In the genomic region with DNA sequence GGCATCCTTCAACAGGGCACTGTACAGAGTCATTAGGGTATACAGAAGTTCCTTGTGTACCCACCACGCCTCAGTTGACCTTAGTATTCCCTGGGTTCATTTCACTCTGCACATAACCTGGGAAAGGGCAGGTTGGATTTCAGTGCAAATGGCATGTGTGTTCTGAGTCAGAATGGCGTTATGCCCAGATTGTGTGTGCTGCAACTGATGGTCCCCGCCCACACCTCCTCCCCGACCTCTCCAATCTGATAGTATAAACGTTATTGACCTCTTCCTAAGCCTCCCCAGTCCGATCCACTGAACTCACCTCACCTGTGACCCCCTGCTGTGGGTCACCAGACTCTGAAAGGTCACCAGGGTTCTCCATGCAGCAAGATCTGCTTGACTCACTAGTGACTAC, we compare ENCODE assay signal across 24 mouse cellular contexts. TPM values are rescaled to one million over a fixed set of nuclear protein-coding genes. Genes with fewer than 3 reads are reported as not detected.
A peak's percentile ranks its signal among the peaks of the same experiment; 100 is the strongest.
DNase-seq lines count a peak whose midpoint lies in the region; ATAC-seq and TF ChIP-seq lines count a peak whose summit lies in the region.
"Had no signal": no experiment of that assay in that cellular context is flagged by ENCODE, and none has a peak within 500 bp of the region (broad histone marks: within the 10 kb centered on the region; RNA-seq: fewer than 3 reads in every experiment).

No protein-coding gene starts in this region.

- H3K4me2 ChIP-seq in liver, postnatal 0 days (ENCODE audit: low read depth, low read length) = no peak overlapping the region
- H3K4me2 ChIP-seq in hindbrain, embryonic 16.5 days (ENCODE audit: low read length) = no peak overlapping the region
- H3K4me2 ChIP-seq: kidney, embryonic 15.5 days; lung, embryonic 15.5 days had no signal

- peak overlapping the region; percentile 48; the same call in 1 of the 2 replicates for H3K27ac ChIP-seq in layer of hippocampus, adult 2 months
- peak overlapping the region; percentile 89 for H3K27ac ChIP-seq in liver, postnatal 0 days (ENCODE audit: low read depth)
- no peak overlapping the region for H3K27ac ChIP-seq in hindbrain, embryonic 16.5 days (ENCODE audit: low read depth, low read length)
- H3K27ac ChIP-seq: heart, adult 2 months; hindbrain, embryonic 10.5 days; kidney, embryonic 15.5 days; limb, embryonic 10.5 days; lung, embryonic 15.5 days had no signal

- H3K4me3 ChIP-seq in layer of hippocampus, adult 2 months = no peak overlapping the region
- H3K4me3 ChIP-seq in liver, postnatal 0 days (ENCODE audit: low read depth, low read length) = no peak overlapping the region
- H3K4me3 ChIP-seq in hindbrain, embryonic 16.5 days (ENCODE audit: low read length) = no peak overlapping the region
- H3K4me3 ChIP-seq: erythroblast, embryonic 14.5 days; heart, adult 2 months; hindbrain, embryonic 10.5 days; kidney, embryonic 15.5 days; limb, embryonic 10.5 days; lung, embryonic 15.5 days had no signal

- 38% methylated on average over 6 of the region's 6 CpGs for WGBS in liver, postnatal 0 days (ENCODE audit: insufficient replicate concordance)
- WGBS in hindbrain, embryonic 16.5 days = 78% methylated on average over 6 of the region's 6 CpGs

- TF ChIP-seq EP300 in liver, postnatal 0 days (IDR thresholded peaks at IDR 0.05; ENCODE audit: low read depth) = peak; percentile 86

- no peaks in the 10 kb centered on the region for H3K27me3 ChIP-seq in liver, postnatal 0 days (ENCODE audit: insufficient read depth, low read length)
- H3K27me3 ChIP-seq in hindbrain, embryonic 16.5 days (replicated peaks; ENCODE audit: control insufficient read depth, insufficient read depth, low read length) = no peaks in the 10 kb centered on the region
- H3K27me3 ChIP-seq: kidney, embryonic 15.5 days; lung, embryonic 15.5 days had no signal

- H3K9me3 ChIP-seq in liver, postnatal 0 days (ENCODE audit: low read length) = no peaks in the 10 kb centered on the region
- no peaks in the 10 kb centered on the region for H3K9me3 ChIP-seq in hindbrain, embryonic 16.5 days (ENCODE audit: control insufficient read depth, low read length)
- H3K9me3 ChIP-seq: hindbrain, embryonic 10.5 days; kidney, embryonic 15.5 days; limb, embryonic 10.5 days; lung, embryonic 15.5 days had no signal

- TF ChIP-seq CTCF in layer of hippocampus, adult 2 months (conservative IDR thresholded peaks at IDR 0.05) = no peak
- TF ChIP-seq CTCF in liver, postnatal 0 days (IDR thresholded peaks at IDR 0.05; ENCODE audit: low read depth) = no peak

- peaks cover 12% of the 10 kb centered on the region for H3K4me1 ChIP-seq in liver, postnatal 0 days (ENCODE audit: insufficient read depth)
- no peaks in the 10 kb centered on the region for H3K4me1 ChIP-seq in hindbrain, embryonic 16.5 days (ENCODE audit: control insufficient read depth, insufficient read depth, low read depth, low read length)
- H3K4me1 ChIP-seq: hindbrain, embryonic 10.5 days; kidney, embryonic 15.5 days; limb, embryonic 10.5 days; lung, embryonic 15.5 days had no signal

- no peaks in the 10 kb centered on the region for H3K36me3 ChIP-seq in liver, postnatal 0 days (replicated peaks; ENCODE audit: insufficient read depth, low read length)
- no peaks in the 10 kb centered on the region for H3K36me3 ChIP-seq in hindbrain, embryonic 16.5 days (ENCODE audit: control insufficient read depth, insufficient read depth, low read length)
- H3K36me3 ChIP-seq: hindbrain, embryonic 10.5 days; kidney, embryonic 15.5 days; limb, embryonic 10.5 days; lung, embryonic 15.5 days had no signal

- ATAC-seq in liver, postnatal 0 days = peak; percentile 96
- ATAC-seq in hindbrain, embryonic 16.5 days = no peak
- ATAC-seq: forebrain, embryonic 16.5 days; midbrain, embryonic 16.5 days had no signal

- no peak overlapping the region for H3K9ac ChIP-seq in liver, postnatal 0 days (replicated peaks)
- H3K9ac ChIP-seq in hindbrain, embryonic 16.5 days (ENCODE audit: low read depth, low read length) = no peak overlapping the region
- H3K9ac ChIP-seq: kidney, embryonic 15.5 days; lung, embryonic 15.5 days had no signal

- peak; percentile 49 for DNase-seq in layer of hippocampus, adult 11-12 months (ENCODE audit: low spot score)
- no peak for DNase-seq in layer of hippocampus, postnatal 25 days (ENCODE audit: extremely low spot score in 1 of 2, low spot score in 1 of 2)
- DNase-seq in NIH3T3 (ENCODE audit: low read depth) = peak; percentile 55
- peak; percentile 4 to 27 for DNase-seq in layer of hippocampus, adult 2 months (ENCODE audit: low spot score in 2 of 2)
- DNase-seq in liver, postnatal 0 days = peak; percentile 79
- DNase-seq in frontal cortex, postnatal 25 days (ENCODE audit: low spot score in 2 of 2) = no peak
- DNase-seq: cerebellum, adult 18-20 months; cerebellum, postnatal 36 days; heart, adult 2 months; retina, postnatal 1 day had no signal

RNA-seq across cellular contexts. Expression of a gene that starts 1.8 kb away (rescaled TPM):
- total RNA-seq in layer of hippocampus, postnatal 25 days (2021) = not detected
- total RNA-seq in layer of hippocampus, adult 2 months (2021) = not detected
- polyA plus RNA-seq in liver, postnatal 0 days (2015; fragmentation: Nextera tagmentation; extraction: Ambion mirVana) = 150 and 159 TPM in 2 replicates
- not detected in 2 replicates for polyA plus RNA-seq in hindbrain, embryonic 16.5 days (2015; fragmentation: Nextera tagmentation; extraction: Ambion mirVana)
- total RNA-seq: adrenal gland, adult 18-20 months; ES-E14; gastrocnemius, adult 18-20 months; heart, adult 2 months; megakaryocyte, adult 5-6 weeks had no signal
- polyA plus RNA-seq: embryonic facial prominence, embryonic 11.5 days; erythroblast, embryonic 14.5 days; forebrain, embryonic 16.5 days; heart, adult 2 months; hindbrain, embryonic 10.5 days; limb, embryonic 10.5 days; lung, embryonic 15.5 days; midbrain, embryonic 16.5 days; stomach, embryonic 14.5 days had no signal

Comparison
In these comparisons a context has a peak if more than half of its experiments do, and no peak if none do; other contexts are left out.
1. DNase-seq: peak in layer of hippocampus, adult 11-12 months (single experiment), NIH3T3 (single experiment), layer of hippocampus, adult 2 months (2 of 2) and liver, postnatal 0 days (single experiment); none in layer of hippocampus, postnatal 25 days (0 of 2) and frontal cortex, postnatal 25 days (0 of 2).